Mouse (Mus musculus) MEL (cell line): ENCODE measurements at regions not wholly inside any gene's neighbourhood (a gene's known extent, or its start where the extent isn't known, plus 50 kb on each side); places are given as distances from the start of the nearest gene placed in this dataset.

ENCODE experiments used
- DNase-seq: peaks from one replicate; pipeline ENCODE4 v3.0.0; 2011; ENCODE audit warnings: low read depth, low spot score
- H3K27ac ChIP-seq: 2 replicates; pipeline ENCODE4 v1.5.1; 2012; ENCODE audit warnings: low read depth, mild to moderate bottlenecking, control low read depth, low read length, moderate library complexity; ENCODE audit not compliant: control insufficient read depth
- H3K27me3 ChIP-seq, 2 experiments: fragments of 150-350 bp in 1 of 2; sonication (generic) in 1 of 2; 2 replicates each; pipeline ENCODE4 v1.6.1; 2012; ENCODE audit warnings: low read length in 2 of 2, mild to moderate bottlenecking in 2 of 2, improper control_type of control experiment in 1 of 2, moderate library complexity in 1 of 2; ENCODE audit not compliant: insufficient read depth in 2 of 2, control insufficient read depth in 1 of 2
- H3K36me3 ChIP-seq, 2 experiments: 2 replicates each; pipeline ENCODE4 v1.6.1; 2012 to 2014; ENCODE audit warnings: low read length in 2 of 2, improper control_type of control experiment in 1 of 2, inconsistent platforms in 1 of 2, mild to moderate bottlenecking in 1 of 2; ENCODE audit not compliant: insufficient read depth in 2 of 2, control insufficient read depth in 1 of 2
- H3K4me1 ChIP-seq, 2 experiments: fragments of 150-350 bp in 1 of 2; sonication (generic) in 1 of 2; 2 replicates each; pipeline ENCODE4 v1.6.1; 2012; ENCODE audit warnings: low read length in 2 of 2, improper control_type of control experiment in 1 of 2, mild to moderate bottlenecking in 1 of 2; ENCODE audit not compliant: insufficient read depth in 2 of 2, control insufficient read depth in 1 of 2
- H3K4me3 ChIP-seq, 2 experiments: fragments of 150-350 bp in 1 of 2; sonication (generic) in 1 of 2; 2 replicates each; pipeline ENCODE4 v1.5.1; 2012; ENCODE audit warnings: low read depth in 2 of 2, low read length in 2 of 2, mild to moderate bottlenecking in 2 of 2, moderate library complexity in 2 of 2, control low read depth in 1 of 2, improper control_type of control experiment in 1 of 2; ENCODE audit not compliant: control insufficient read depth in 1 of 2, insufficient read depth in 1 of 2
- H3K79me2 ChIP-seq: 2 replicates; pipeline ENCODE4 v1.6.1; 2012; ENCODE audit warnings: mild to moderate bottlenecking, low read length, moderate library complexity; ENCODE audit not compliant: control insufficient read depth, poor library complexity, insufficient read depth
- H3K9ac ChIP-seq: 2 replicates; pipeline ENCODE4 v1.6.1; 2012; ENCODE audit warnings: low read depth, mild to moderate bottlenecking, control low read depth, low read length, moderate library complexity; ENCODE audit not compliant: control insufficient read depth, poor library complexity, severe bottlenecking
- H3K9me3 ChIP-seq: fragments of 150-350 bp; sonication (generic); replicated peaks from 2 replicates; pipeline ENCODE4 v1.6.1; 2012; ENCODE audit warnings: mild to moderate bottlenecking, low read length, improper control_type of control experiment, moderate library complexity; ENCODE audit not compliant: insufficient read depth
- CTCF ChIP-seq, 3 experiments: IDR thresholded peaks in 2 of 3; conservative IDR thresholded peaks in 1 of 3; 2 replicates each; pipeline ENCODE4 v1.5.1; 2011 to 2012; ENCODE audit warnings: low read length in 3 of 3, low read depth in 2 of 3, mild to moderate bottlenecking in 2 of 3, improper control_type of control experiment in 1 of 3, inconsistent platforms in 1 of 3, mixed read lengths in 1 of 3, moderate library complexity in 1 of 3; ENCODE audit not compliant: control insufficient read depth in 1 of 3, insufficient read depth in 1 of 3, poor library complexity in 1 of 3, severe bottlenecking in 1 of 3
- ELF1 ChIP-seq: IDR thresholded peaks from 2 replicates; pipeline ENCODE4 v1.6.1; 2014; ENCODE audit warnings: low read depth, mild to moderate bottlenecking, inconsistent platforms, low read length, improper control_type of control experiment, moderate library complexity
- EP300 ChIP-seq, 2 experiments: IDR thresholded peaks; 2 replicates each; pipeline ENCODE4 v1.6.1; 2011; ENCODE audit warnings: improper control_type of control experiment in 2 of 2, low read length in 2 of 2, low read depth in 1 of 2, mild to moderate bottlenecking in 1 of 2
- ETS1 ChIP-seq: IDR thresholded peaks from 2 replicates; pipeline ENCODE4 v1.6.1; 2012; ENCODE audit warnings: low read depth, mild to moderate bottlenecking, inconsistent platforms, low read length, improper control_type of control experiment, moderate library complexity
- GABPA ChIP-seq: IDR thresholded peaks from 2 replicates; pipeline ENCODE4 v1.6.1; 2012; ENCODE audit warnings: low read depth, mild to moderate bottlenecking, inconsistent platforms, low read length, improper control_type of control experiment, moderate library complexity
- HCFC1 ChIP-seq: IDR thresholded peaks from 2 replicates; pipeline ENCODE4 v1.6.1; 2012; ENCODE audit warnings: low read depth, mild to moderate bottlenecking, inconsistent platforms, low read length, improper control_type of control experiment, moderate library complexity
- KAT2A ChIP-seq: conservative IDR thresholded peaks from 2 replicates; pipeline ENCODE4 v1.6.1; 2012; ENCODE audit warnings: low read depth, low read length, improper control_type of control experiment, inconsistent platforms
- MAFK ChIP-seq: IDR thresholded peaks from 2 replicates; pipeline ENCODE4 v1.6.1; 2011; ENCODE audit warnings: low read depth, mild to moderate bottlenecking, low read length, improper control_type of control experiment, borderline replicate concordance
- MAX ChIP-seq: IDR thresholded peaks from 2 replicates; pipeline ENCODE4 v1.6.1; 2011; ENCODE audit warnings: low read length, improper control_type of control experiment
- MXI1 ChIP-seq: IDR thresholded peaks from 2 replicates; pipeline ENCODE4 v1.6.1; 2011; ENCODE audit warnings: mild to moderate bottlenecking, low read depth, low read length, improper control_type of control experiment
- MYB ChIP-seq: IDR thresholded peaks from 2 replicates; pipeline ENCODE4 v1.6.1; 2011; ENCODE audit warnings: mild to moderate bottlenecking, low read depth, low read length, improper control_type of control experiment
- MYC ChIP-seq: IDR thresholded peaks from 2 replicates; pipeline ENCODE4 v1.6.1; 2011; ENCODE audit warnings: low read depth, mild to moderate bottlenecking, low read length, improper control_type of control experiment, moderate library complexity
- NELFE ChIP-seq: IDR thresholded peaks from 2 replicates; pipeline ENCODE4 v1.6.1; 2011; ENCODE audit warnings: low read depth, low read length, improper control_type of control experiment
- POLR2A ChIP-seq, 2 experiments: IDR thresholded peaks; 2 replicates each; pipeline ENCODE4 v1.6.1; 2011 to 2012; ENCODE audit warnings: low read length in 2 of 2, mild to moderate bottlenecking in 2 of 2, control low read depth in 1 of 2, improper control_type of control experiment in 1 of 2, low read depth in 1 of 2, moderate library complexity in 1 of 2; ENCODE audit not compliant: control insufficient read depth in 1 of 2, insufficient read depth in 1 of 2, poor library complexity in 1 of 2
- POLR2AphosphoS2 ChIP-seq: IDR thresholded peaks from 2 replicates; pipeline ENCODE4 v1.6.1; 2011; ENCODE audit warnings: low read length, improper control_type of control experiment
- SIN3A ChIP-seq: IDR thresholded peaks from 2 replicates; pipeline ENCODE4 v1.6.1; 2012; ENCODE audit warnings: low read length, improper control_type of control experiment, inconsistent platforms
- SMC3 ChIP-seq: IDR thresholded peaks from 2 replicates; pipeline ENCODE4 v1.6.1; 2011; ENCODE audit warnings: low read depth, low read length, improper control_type of control experiment
- TAL1 ChIP-seq: IDR thresholded peaks from 2 replicates; pipeline ENCODE4 v1.6.1; 2012; ENCODE audit warnings: mild to moderate bottlenecking, inconsistent platforms, low read length, moderate library complexity, mixed read lengths
- TCF12 ChIP-seq: IDR thresholded peaks from 2 replicates; pipeline ENCODE4 v1.6.1; 2014; ENCODE audit warnings: low read depth, mild to moderate bottlenecking, inconsistent platforms, low read length, improper control_type of control experiment, moderate library complexity
- UBTF ChIP-seq: IDR thresholded peaks from 2 replicates; pipeline ENCODE4 v1.6.1; 2012; ENCODE audit warnings: low read depth, mild to moderate bottlenecking, inconsistent platforms, low read length, improper control_type of control experiment, moderate library complexity, borderline replicate concordance; ENCODE audit not compliant: insufficient read depth
- USF1 ChIP-seq: IDR thresholded peaks from 2 replicates; pipeline ENCODE4 v1.6.1; 2014; ENCODE audit warnings: low read depth, mild to moderate bottlenecking, inconsistent platforms, low read length, improper control_type of control experiment, moderate library complexity
- USF2 ChIP-seq, 2 experiments: IDR thresholded peaks; 2 replicates each; pipeline ENCODE4 v1.6.1; 2011 to 2012; ENCODE audit warnings: improper control_type of control experiment in 2 of 2, low read length in 2 of 2, borderline replicate concordance in 1 of 2, inconsistent platforms in 1 of 2, low read depth in 1 of 2, mild to moderate bottlenecking in 1 of 2; ENCODE audit not compliant: insufficient read depth in 1 of 2
- ZC3H11A ChIP-seq: IDR thresholded peaks from 2 replicates; pipeline ENCODE4 v1.6.1; 2012; ENCODE audit warnings: low read depth, mild to moderate bottlenecking, inconsistent platforms, low read length, improper control_type of control experiment
- ZKSCAN1 ChIP-seq: IDR thresholded peaks from 2 replicates; pipeline ENCODE4 v1.6.1; 2012; ENCODE audit warnings: low read depth, mild to moderate bottlenecking, inconsistent platforms, low read length, improper control_type of control experiment, moderate library complexity
- ZMIZ1 ChIP-seq: IDR thresholded peaks from 2 replicates; pipeline ENCODE4 v1.6.1; 2012; ENCODE audit warnings: low read depth, mild to moderate bottlenecking, inconsistent platforms, low read length, improper control_type of control experiment, moderate library complexity
- ZNF384 ChIP-seq: IDR thresholded peaks from 2 replicates; pipeline ENCODE4 v1.6.1; 2012; ENCODE audit warnings: low read depth, mild to moderate bottlenecking, inconsistent platforms, low read length, improper control_type of control experiment

- no peak overlapping the region for H3K27ac ChIP-seq
- no peaks in the 10 kb centered on the region for H3K79me2 ChIP-seq
- no peaks in the 10 kb centered on the region for H3K9me3 ChIP-seq
- TF ChIP-seq USF2 (IDR thresholded peaks at IDR 0.05; ENCODE audit: borderline replicate concordance in 1 of 2, insufficient read depth in 1 of 2, low read depth in 1 of 2, low read length in 2 of 2) = no peak
- no peak for TF ChIP-seq EP300 (IDR thresholded peaks at IDR 0.05; ENCODE audit: low read depth in 1 of 2, low read length in 2 of 2)
- no peak for TF ChIP-seq GABPA
- no peaks in the 10 kb centered on the region for H3K36me3 ChIP-seq
- no peaks in the 10 kb centered on the region for H3K4me1 ChIP-seq
- no peak for DNase-seq
- H3K9ac ChIP-seq = no peak overlapping the region
- no peak overlapping the region for H3K4me3 ChIP-seq
- no peaks in the 10 kb centered on the region for H3K27me3 ChIP-seq
These were observed 288.5 kb downstream of the Cd83 start for GRCm38 (mm10) chr13:44073122-44073521.

GRCm38 (mm10) chr13:44074172-44074571 lies 289.6 kb downstream of the Cd83 start:
- no peaks in the 10 kb centered on the region for H3K36me3 ChIP-seq

GRCm38 (mm10) chr13:44077022-44077421 lies 292.4 kb downstream of the Cd83 start:
- Histone ChIP-seq H3K79me2 (no peaks in the 10 kb centered on the region), H3K4me1 (no peaks in the 10 kb centered on the region), H3K4me3 (no peak overlapping the region), H3K27me3 (no peaks in the 10 kb centered on the region), H3K27ac (no peak overlapping the region), H3K9me3 (no peaks in the 10 kb centered on the region), H3K36me3 (no peaks in the 10 kb centered on the region), H3K9ac (no peak overlapping the region)
- no peak for DNase-seq
- TF ChIP-seq UBTF = no peak
- no peak for TF ChIP-seq POLR2AphosphoS2
- TF ChIP-seq POLR2A (IDR thresholded peaks at IDR 0.05; ENCODE audit: control insufficient read depth in 1 of 2, insufficient read depth in 1 of 2, low read depth in 1 of 2, low read length in 2 of 2, poor library complexity in 1 of 2) = no peak
- no peak for TF ChIP-seq KAT2A
- no peak for TF ChIP-seq TCF12
- TF ChIP-seq MAX = no peak
- TF ChIP-seq MXI1 = no peak
- TF ChIP-seq ZNF384 = no peak
- TF ChIP-seq USF1 = no peak
- no peak for TF ChIP-seq ETS1
- no peak for TF ChIP-seq MYB

More at GRCm38 (mm10) chr13:44074172-44074571, 289.6 kb downstream of the Cd83 start:
- Histone ChIP-seq H3K27me3 (no peaks in the 10 kb centered on the region), H3K79me2 (no peaks in the 10 kb centered on the region), H3K4me3 (no peak overlapping the region), H3K9ac (no peak overlapping the region), H3K27ac (no peak overlapping the region), H3K4me1 (no peaks in the 10 kb centered on the region), H3K9me3 (no peaks in the 10 kb centered on the region)
- no peak for DNase-seq
- TF ChIP-seq KAT2A (no peak), SIN3A (no peak), HCFC1 (no peak), ZNF384 (no peak), EP300 (IDR thresholded peaks at IDR 0.05; ENCODE audit: low read depth in 1 of 2, low read length in 2 of 2) (no peak), TAL1 (no peak), MAFK (no peak), ZMIZ1 (no peak), SMC3 (no peak), GABPA (no peak), CTCF (IDR thresholded peaks at IDR 0.05 in 2 of 3, conservative IDR thresholded peaks at IDR 0.05 in 1 of 3; ENCODE audit: control insufficient read depth in 1 of 3, insufficient read depth in 1 of 3, low read depth in 2 of 3, low read length in 3 of 3, poor library complexity in 1 of 3, severe bottlenecking in 1 of 3) (no peak), ELF1 (no peak), USF2 (IDR thresholded peaks at IDR 0.05; ENCODE audit: borderline replicate concordance in 1 of 2, insufficient read depth in 1 of 2, low read depth in 1 of 2, low read length in 2 of 2) (no peak), NELFE (no peak), ZKSCAN1 (no peak), ZC3H11A (no peak), MYC (no peak), USF1 (no peak), POLR2AphosphoS2 (no peak), MXI1 (no peak)
